Mouse (Mus musculus): ENCODE data around the gene Rbm20. TPM values are rescaled to one million over a fixed set of nuclear protein-coding genes. Genes with fewer than 3 reads are reported as not detected.
"Not testable (repeated sequence)": the region's sequence is repeated elsewhere in the genome, so short reads cannot be mapped to it uniquely, and the experiment has no call there.

The Rbm20 gene
- polyA plus RNA-seq, 1 experiment from 2014 or later, result 2.5 TPM

DNA sequence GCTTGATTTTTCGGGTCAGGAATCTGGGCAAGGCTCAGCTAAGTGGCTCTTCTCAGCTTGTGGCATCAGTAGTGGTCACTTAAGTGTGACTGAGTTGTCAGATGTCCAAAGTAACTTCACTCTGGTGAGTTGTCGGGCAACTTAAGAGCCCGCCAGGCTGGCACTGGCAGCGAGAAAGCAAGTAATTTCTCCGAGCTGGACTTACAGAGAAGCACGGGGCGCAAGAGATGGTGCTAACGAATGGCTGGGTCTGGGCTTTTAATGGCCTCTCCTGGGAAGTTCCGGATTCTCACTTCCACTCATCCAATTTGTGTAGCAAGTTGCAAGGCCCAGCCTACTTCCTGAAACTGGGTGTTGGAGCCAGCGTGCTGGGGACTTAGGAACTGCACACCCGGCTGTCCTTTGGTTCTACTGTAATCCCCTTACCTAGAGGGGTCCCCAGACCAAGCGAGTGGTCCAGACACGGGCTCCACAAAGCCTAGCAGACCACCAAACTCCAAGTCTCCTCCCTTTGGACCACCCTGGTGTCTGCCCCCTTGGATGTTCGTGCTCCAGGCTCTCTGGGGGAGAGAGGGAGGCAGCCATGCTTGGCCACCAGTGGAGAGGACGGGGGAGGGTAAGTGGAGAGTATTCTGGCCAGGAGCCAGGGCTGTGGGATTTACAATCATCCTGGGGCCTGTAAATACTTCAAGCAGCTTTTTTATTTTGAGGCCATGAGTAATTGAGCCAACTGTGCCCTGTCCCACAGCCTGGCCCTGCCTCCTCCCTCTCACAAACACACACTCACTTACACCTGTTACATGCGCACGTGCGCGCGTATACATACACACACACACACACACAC lies 23.3 kb upstream of the Rbm20 start:
- Histone ChIP-seq H3K4me3 (no peak overlapping the region), H3K9ac (no peak overlapping the region), H3K27ac (peak overlapping the region; percentile 48; the same call in 1 of the 2 replicates), H3K27me3 (no peaks in the 10 kb centered on the region; the same call in none of the 2 replicates), H3K36me3 (no peaks in the 10 kb centered on the region), H3K4me2 (peak overlapping the region; percentile 10), H3K4me1 (peaks cover 20% of the 10 kb centered on the region), H3K9me3 (no peaks in the 10 kb centered on the region)
- WGBS, result 50% methylated on average over 20 of the region's 20 CpGs
- peak; percentile 78 for ATAC-seq (ENCODE audit: borderline replicate concordance, extremely low read depth, low FRiP score, low TSS enrichment)

DNA sequence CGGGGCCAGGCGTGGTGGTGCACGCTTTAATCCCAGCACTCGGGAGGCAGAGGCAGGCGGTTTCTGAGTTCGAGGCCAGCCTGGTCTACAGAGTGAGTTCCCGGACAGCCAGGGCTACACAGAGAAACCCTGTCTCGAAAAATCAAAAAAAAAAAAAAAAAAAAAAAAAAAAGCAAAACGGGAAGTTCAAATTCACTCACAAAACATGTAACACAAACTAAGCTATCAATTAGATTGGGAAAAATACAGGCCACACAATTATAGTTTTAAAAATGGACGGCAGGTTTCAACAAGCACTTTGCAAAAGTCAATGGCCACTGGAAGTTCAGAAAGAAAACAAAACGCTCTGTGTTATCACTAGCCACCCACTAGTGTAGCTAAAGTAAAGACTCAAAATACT lies 20.7 kb upstream of the Rbm20 start:
- H3K36me3 ChIP-seq; H3K9ac ChIP-seq; H3K9me3 ChIP-seq; H3K4me2 ChIP-seq; H3K4me3 ChIP-seq; H3K27ac ChIP-seq; H3K27me3 ChIP-seq; ATAC-seq (ENCODE audit: borderline replicate concordance, extremely low read depth, low FRiP score, low TSS enrichment): not testable (repeated sequence)
- WGBS, result 85% methylated on average over 10 of the region's 11 CpGs
- peaks cover 15% of the 10 kb centered on the region for H3K4me1 ChIP-seq

DNA sequence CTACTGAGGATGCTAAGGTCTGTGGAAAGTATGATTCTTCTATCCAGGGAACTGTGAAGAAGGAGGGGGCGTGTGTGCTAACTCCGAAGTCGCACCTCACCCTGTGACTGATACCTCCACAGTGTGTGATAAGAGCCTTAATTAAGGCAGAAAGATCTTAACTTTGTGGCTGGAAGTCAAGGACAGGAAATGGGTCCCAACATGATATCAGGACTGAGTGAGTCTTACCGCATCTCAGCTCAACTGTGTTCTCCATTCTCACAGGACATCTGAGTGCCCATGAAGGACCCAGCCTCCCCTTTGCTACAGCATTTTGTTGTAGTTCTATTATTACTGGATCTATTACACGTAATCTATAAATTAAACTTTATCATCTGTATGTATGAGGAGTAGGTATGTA lies 19.7 kb upstream of the Rbm20 start:
- H3K27ac ChIP-seq, result no peak overlapping the region
- H3K9me3 ChIP-seq, result no peaks in the 10 kb centered on the region
- no peak overlapping the region for H3K9ac ChIP-seq
- H3K4me3 ChIP-seq, result no peak overlapping the region
- peaks cover 3% of the 10 kb centered on the region for H3K27me3 ChIP-seq
- ATAC-seq (ENCODE audit: borderline replicate concordance, extremely low read depth, low FRiP score, low TSS enrichment), result no peak
- 65% methylated on average over 5 of the region's 5 CpGs for WGBS
- no peak overlapping the region for H3K4me2 ChIP-seq
- no peaks in the 10 kb centered on the region for H3K36me3 ChIP-seq
- peaks cover 15% of the 10 kb centered on the region for H3K4me1 ChIP-seq

DNA sequence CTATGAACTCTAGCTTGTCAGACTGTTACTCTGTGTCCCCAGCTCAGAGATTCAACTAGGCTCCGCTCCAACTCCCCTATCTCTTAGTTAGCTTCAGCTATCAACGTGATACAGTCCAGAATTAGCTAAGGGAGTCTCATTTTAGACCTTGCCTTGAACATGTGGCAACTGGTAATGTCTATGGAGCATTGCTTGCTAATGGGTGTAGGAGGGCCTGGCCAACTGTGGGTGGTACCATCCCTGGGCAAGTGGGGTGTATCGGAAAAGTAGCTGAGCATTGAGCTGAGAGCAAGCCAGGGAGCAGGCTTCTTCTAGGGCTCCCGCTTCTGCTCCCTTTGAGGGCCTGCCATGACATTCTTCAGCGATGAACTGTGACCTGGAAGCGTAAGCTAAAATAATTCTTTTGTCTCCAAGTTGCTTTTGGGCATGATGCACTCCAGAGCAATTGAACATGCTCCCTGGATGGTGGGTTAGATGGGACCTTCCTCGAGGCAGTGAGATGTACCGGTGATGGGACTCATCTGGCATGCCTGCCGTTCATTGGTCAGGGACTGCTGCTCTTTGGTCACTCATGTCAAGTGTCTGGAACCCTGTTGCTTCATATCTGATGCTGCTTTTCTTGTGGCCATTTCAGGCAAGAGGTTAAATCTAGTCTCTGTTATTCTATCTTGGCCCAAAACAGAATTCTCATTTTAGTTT lies 16.2 kb upstream of the Rbm20 start:
- H3K4me3 ChIP-seq, result no peak overlapping the region

DNA sequence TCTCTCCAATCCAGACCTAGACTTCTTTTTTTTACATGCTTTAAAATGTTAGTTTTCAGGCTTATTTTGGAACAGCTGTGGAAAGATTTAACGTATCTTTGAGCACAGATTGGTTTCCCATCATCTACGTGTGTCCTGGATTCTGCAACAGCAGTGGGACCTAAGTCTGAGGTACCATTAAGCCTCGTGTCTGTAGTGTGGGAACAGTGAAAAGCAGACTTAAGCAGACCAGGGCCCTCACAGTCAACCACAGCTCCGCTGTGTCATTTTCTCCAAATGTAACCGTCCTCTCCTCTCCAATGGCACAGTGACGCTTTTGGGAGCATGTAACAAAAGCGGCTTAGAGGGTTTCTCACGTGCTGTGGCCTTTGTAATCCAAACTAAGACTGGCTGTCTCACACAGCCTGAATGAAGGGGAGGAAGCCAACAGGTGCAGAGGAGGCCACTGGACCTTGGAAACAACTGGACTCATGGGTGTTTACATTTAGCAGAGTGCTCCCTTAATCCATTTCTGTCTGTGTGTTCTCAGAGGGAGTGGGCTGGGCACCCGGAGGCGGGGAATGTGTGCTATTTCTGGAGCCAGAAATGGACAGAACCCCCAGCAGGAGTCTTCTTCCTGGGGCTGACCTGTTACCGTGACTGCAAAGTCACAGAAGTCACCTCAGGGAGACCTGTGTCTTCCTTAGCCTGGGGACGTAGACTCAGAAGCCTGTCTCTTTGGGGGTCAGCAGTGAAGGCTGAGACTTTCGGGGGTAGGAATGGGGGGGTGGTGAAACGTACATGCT lies 15.0 kb upstream of the Rbm20 start:
- Histone ChIP-seq H3K4me2 (no peak overlapping the region), H3K4me1 (0 out of 2 replicates have a peak, but pooled peaks cover 5% of the 10 kb centered on the region), H3K27ac (no peak overlapping the region), H3K27me3 (peaks cover 7% of the 10 kb centered on the region), H3K9ac (no peak overlapping the region), H3K36me3 (no peaks in the 10 kb centered on the region), H3K4me3 (no peak overlapping the region), H3K9me3 (no peaks in the 10 kb centered on the region)
- ATAC-seq (ENCODE audit: borderline replicate concordance, extremely low read depth, low FRiP score, low TSS enrichment), result no peak
- WGBS, result 46% methylated on average over 14 of the region's 14 CpGs

More for the DNA sequence above, 16.2 kb upstream of the Rbm20 start:
- Histone ChIP-seq H3K9ac (no peak overlapping the region), H3K27me3 (peaks cover 3% of the 10 kb centered on the region), H3K4me2 (no peak overlapping the region), H3K4me1 (0 out of 2 replicates have a peak, but pooled peaks cover 5% of the 10 kb centered on the region), H3K36me3 (no peaks in the 10 kb centered on the region), H3K27ac (no peak overlapping the region), H3K9me3 (no peaks in the 10 kb centered on the region)
- 57% methylated on average over 9 of the region's 9 CpGs for WGBS
- ATAC-seq (ENCODE audit: borderline replicate concordance, extremely low read depth, low FRiP score, low TSS enrichment), result no peak

DNA sequence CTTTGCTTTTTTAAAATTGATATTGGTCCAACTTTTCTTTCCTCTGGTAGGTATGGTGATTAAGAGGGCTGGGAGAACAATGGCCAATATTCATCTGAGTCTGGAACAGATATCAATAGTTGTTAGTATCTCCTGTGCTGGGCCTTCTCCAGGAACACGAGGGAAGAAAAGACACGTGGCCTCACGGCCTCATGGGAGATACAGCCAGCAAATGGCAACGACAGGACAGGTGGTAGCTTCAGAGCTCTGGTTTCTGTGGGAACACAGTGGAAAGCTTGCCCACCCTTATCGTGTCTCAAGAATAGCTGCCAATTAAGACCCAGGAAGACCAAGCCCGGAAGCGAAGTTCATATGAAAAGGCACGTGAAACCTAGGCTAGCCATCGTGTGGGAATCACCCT lies 12.3 kb upstream of the Rbm20 start:
- Histone ChIP-seq H3K36me3 (no peaks in the 10 kb centered on the region), H3K4me3 (no peak overlapping the region), H3K27me3 (peaks cover 26% of the 10 kb centered on the region), H3K4me1 (0 out of 2 replicates have a peak, but pooled peaks cover 5% of the 10 kb centered on the region), H3K27ac (no peak overlapping the region), H3K4me2 (no peak overlapping the region), H3K9me3 (no peaks in the 10 kb centered on the region), H3K9ac (no peak overlapping the region)
- no peak for ATAC-seq (ENCODE audit: borderline replicate concordance, extremely low read depth, low FRiP score, low TSS enrichment)
- WGBS, result 91% methylated on average over 9 of the region's 9 CpGs

DNA sequence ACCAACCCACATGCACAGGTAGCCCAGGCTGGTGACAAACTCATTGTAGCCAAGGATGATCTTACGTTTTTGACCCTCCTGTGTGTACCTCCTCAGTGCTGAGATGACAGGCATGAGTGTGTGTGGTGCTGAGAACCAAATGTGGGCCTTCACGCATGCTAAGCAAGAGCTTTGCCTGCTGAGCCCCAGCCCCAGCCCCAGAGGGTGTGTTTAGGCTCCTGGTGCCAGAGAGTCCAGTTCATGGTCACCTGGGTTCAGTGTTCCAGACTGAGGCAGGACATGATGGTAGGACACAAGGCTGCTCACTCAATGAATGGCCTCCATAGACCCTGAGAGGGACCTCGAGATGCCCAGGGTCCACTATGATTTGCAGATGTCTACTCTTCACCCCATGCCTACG lies 11.7 kb upstream of the Rbm20 start:
- no peaks in the 10 kb centered on the region for H3K36me3 ChIP-seq
- ATAC-seq (ENCODE audit: borderline replicate concordance, extremely low read depth, low FRiP score, low TSS enrichment), result no peak
- peaks cover 32% of the 10 kb centered on the region for H3K27me3 ChIP-seq
- WGBS, result 74% methylated on average over 4 of the region's 4 CpGs
- H3K4me3 ChIP-seq, result no peak overlapping the region
- 0 out of 2 replicates have a peak, but pooled peaks cover 5% of the 10 kb centered on the region for H3K4me1 ChIP-seq
- H3K9me3 ChIP-seq, result no peaks in the 10 kb centered on the region
- H3K9ac ChIP-seq, result no peak overlapping the region
- H3K27ac ChIP-seq, result no peak overlapping the region
- no peak overlapping the region for H3K4me2 ChIP-seq

DNA sequence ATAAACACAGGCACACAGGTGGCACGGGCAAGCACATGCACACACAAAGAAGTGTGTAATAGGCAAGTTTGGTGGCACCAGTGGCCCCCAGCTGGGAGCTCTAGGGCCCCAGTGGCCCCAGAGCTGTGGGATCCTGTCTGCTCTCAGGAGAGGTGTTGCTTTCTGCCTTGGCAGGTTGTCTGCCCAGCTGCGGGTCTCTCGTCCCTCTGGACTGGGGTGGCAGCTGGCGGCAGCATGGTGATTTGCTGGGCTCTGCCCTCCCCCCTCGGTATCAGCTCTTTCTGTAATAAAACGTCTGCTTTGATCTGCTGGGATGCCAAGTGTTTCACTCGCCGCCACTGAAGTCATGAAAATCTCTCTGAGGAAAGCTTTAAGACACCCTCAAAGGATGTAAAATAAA lies 10.4 kb upstream of the Rbm20 start:
- WGBS, result 22% methylated on average over 8 of the region's 8 CpGs

DNA sequence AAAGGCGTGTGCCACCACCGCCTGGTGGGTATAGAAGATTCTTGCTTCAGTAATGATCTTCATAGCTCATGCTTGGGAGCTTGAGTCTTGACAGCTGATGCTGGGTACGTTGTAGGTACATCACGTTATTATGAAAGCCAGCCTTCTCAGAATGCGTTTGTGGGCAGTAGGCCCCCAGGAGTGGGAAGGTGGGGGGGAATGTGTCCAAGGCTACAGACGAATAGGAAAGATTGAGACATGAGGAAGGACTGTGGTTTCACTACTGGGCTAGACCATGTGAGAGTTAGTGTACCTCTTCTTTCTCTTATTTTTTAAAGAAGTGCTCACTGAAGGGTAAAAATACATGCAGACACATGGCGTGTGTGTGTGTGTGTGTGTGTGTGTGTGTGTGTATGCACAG lies 8.3 kb upstream of the Rbm20 start:
- no peak for ATAC-seq (ENCODE audit: borderline replicate concordance, extremely low read depth, low FRiP score, low TSS enrichment)
- Histone ChIP-seq H3K4me3 (no peak overlapping the region), H3K9ac (no peak overlapping the region), H3K4me1 (0 out of 2 replicates have a peak, but pooled peaks cover 2% of the 10 kb centered on the region), H3K27me3 (peaks cover 58% of the 10 kb centered on the region), H3K4me2 (no peak overlapping the region), H3K9me3 (no peaks in the 10 kb centered on the region), H3K36me3 (no peaks in the 10 kb centered on the region), H3K27ac (no peak overlapping the region)
- WGBS, result 79% methylated on average over 7 of the region's 7 CpGs

More for the DNA sequence above, 10.4 kb upstream of the Rbm20 start:
- no peaks in the 10 kb centered on the region for H3K9me3 ChIP-seq
- H3K4me1 ChIP-seq, result 0 out of 2 replicates have a peak, but pooled peaks cover 2% of the 10 kb centered on the region
- peaks cover 42% of the 10 kb centered on the region for H3K27me3 ChIP-seq
- no peak overlapping the region for H3K4me2 ChIP-seq
- H3K9ac ChIP-seq, result no peak overlapping the region
- ATAC-seq (ENCODE audit: borderline replicate concordance, extremely low read depth, low FRiP score, low TSS enrichment), result no peak
- no peak overlapping the region for H3K4me3 ChIP-seq
- H3K27ac ChIP-seq, result no peak overlapping the region
- H3K36me3 ChIP-seq, result no peaks in the 10 kb centered on the region

DNA sequence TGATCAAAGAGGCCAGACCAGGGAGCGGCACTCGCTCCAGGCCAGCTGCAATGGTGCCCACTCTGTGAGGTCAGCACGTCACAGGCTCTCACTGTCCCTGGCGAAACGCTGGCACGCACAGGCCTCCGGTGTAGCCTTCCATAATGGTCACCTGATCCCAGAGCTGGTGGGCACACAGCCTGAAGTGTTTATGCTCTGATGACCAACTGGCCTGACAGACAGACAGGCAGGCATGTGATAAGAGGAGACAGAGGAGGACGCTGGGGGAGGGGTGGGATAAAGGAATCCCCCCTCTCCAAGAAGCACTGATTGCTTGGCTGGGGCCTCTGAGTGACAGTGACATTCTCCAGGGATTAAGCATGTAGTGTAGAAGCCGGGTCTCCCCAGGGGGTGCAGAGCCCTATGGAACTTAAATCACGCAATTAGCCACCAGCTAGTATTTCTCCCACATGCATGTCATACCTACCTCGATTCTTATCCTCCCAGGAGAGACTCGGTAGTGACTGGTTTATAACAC lies 6.4 kb upstream of the Rbm20 start:
- ATAC-seq (ENCODE audit: borderline replicate concordance, extremely low read depth, low FRiP score, low TSS enrichment), result no peak
- WGBS, result 24% methylated on average over 12 of the region's 12 CpGs
- peaks cover 77% of the 10 kb centered on the region for H3K27me3 ChIP-seq

DNA sequence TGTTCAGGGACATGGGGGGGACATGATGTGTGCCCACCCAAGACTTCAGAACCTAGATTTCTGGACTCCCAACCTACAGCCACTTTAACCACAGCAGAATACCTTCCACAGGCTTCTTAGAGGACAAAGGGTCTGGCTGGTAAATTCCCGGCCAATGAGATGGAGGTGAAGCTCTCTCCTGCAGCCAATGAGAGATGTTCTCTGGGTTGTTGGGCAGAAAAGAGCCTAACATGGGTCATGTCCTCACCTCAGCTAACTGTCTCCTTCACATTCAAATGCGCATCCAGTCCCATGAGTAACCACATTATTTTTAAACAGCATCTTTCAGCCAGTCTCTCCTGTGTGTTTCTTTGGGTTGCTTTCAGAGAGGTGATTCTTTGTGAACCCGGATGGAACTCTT lies 5.7 kb upstream of the Rbm20 start:
- Histone ChIP-seq H3K4me1 (peaks cover 8% of the 10 kb centered on the region), H3K27ac (no peak overlapping the region), H3K9ac (no peak overlapping the region), H3K36me3 (no peaks in the 10 kb centered on the region), H3K4me3 (no peak overlapping the region), H3K9me3 (no peaks in the 10 kb centered on the region), H3K27me3 (peaks cover 84% of the 10 kb centered on the region), H3K4me2 (no peak overlapping the region)
- ATAC-seq (ENCODE audit: borderline replicate concordance, extremely low read depth, low FRiP score, low TSS enrichment), result no peak
- WGBS, result 60% methylated on average over 3 of the region's 3 CpGs

More for the DNA sequence above, 6.4 kb upstream of the Rbm20 start:
- no peak overlapping the region for H3K9ac ChIP-seq
- 0 out of 2 replicates have a peak, but pooled peaks cover 2% of the 10 kb centered on the region for H3K4me1 ChIP-seq
- no peaks in the 10 kb centered on the region for H3K9me3 ChIP-seq
- H3K36me3 ChIP-seq, result no peaks in the 10 kb centered on the region
- no peak overlapping the region for H3K4me2 ChIP-seq
- H3K27ac ChIP-seq, result no peak overlapping the region
- H3K4me3 ChIP-seq, result no peak overlapping the region

Data from lung, embryonic 15.5 days (tissue).